8 mouse cellular contexts compared by ENCODE assay signal in genomic region chr12:40680551-40680950, GRCm38 (mm10).
A peak's percentile ranks its signal among the peaks of the same experiment; 100 is the strongest.
DNase-seq lines count a peak whose midpoint lies in the region; ATAC-seq and TF ChIP-seq lines count a peak whose summit lies in the region.

No protein-coding gene starts in this region.

- H3K4me2 ChIP-seq in heart, postnatal 0 days (ENCODE audit: low read depth, low read length): no peak overlapping the region
- H3K4me2 ChIP-seq in forebrain, embryonic 13.5 days: no peak overlapping the region

- no peak overlapping the region for H3K4me3 ChIP-seq in heart, postnatal 0 days (ENCODE audit: low read depth, low read length)
- no peak overlapping the region for H3K4me3 ChIP-seq in ES-E14 (ENCODE audit: insufficient read depth in 1 of 2, low read depth in 1 of 2, low read length in 2 of 2, poor library complexity in 1 of 2, severe bottlenecking in 1 of 2)
- no peak overlapping the region for H3K4me3 ChIP-seq in cortical plate, adult 2 months (ENCODE audit: insufficient read depth, low read length)
- no peak overlapping the region for H3K4me3 ChIP-seq in forebrain, embryonic 13.5 days

- no peak for TF ChIP-seq EP300 in heart, postnatal 0 days (IDR thresholded peaks at IDR 0.05; ENCODE audit: low read depth)

- H3K27ac ChIP-seq in heart, postnatal 0 days (ENCODE audit: low read depth): no peak overlapping the region
- H3K27ac ChIP-seq in ES-E14 (ENCODE audit: insufficient read depth, low read depth, low read length, poor library complexity, severe bottlenecking): no peak overlapping the region
- H3K27ac ChIP-seq in cortical plate, adult 2 months (ENCODE audit: insufficient read depth, low read length): no peak overlapping the region
- H3K27ac ChIP-seq in forebrain, embryonic 13.5 days: no peak overlapping the region

- 94% methylated on average over 1 of the region's 1 CpGs for WGBS in heart, postnatal 0 days
- 85% methylated on average over 1 of the region's 1 CpGs for WGBS in forebrain, embryonic 13.5 days

- H3K36me3 ChIP-seq in heart, postnatal 0 days (replicated peaks; ENCODE audit: control insufficient read depth, insufficient read depth, low read length): no peaks in the 10 kb centered on the region
- H3K36me3 ChIP-seq in ES-E14 (ENCODE audit: control insufficient read depth, insufficient read depth, low read length, poor library complexity, severe bottlenecking): no peaks in the 10 kb centered on the region
- 0 out of 2 replicates have a peak, but pooled peaks cover 3% of the 10 kb centered on the region for H3K36me3 ChIP-seq in forebrain, embryonic 13.5 days (ENCODE audit: poor library complexity, severe bottlenecking)

- H3K27me3 ChIP-seq in heart, postnatal 0 days (ENCODE audit: control insufficient read depth, insufficient read depth, low read length): no peaks in the 10 kb centered on the region
- H3K27me3 ChIP-seq in forebrain, embryonic 13.5 days: no peaks in the 10 kb centered on the region

- H3K9me3 ChIP-seq in heart, postnatal 0 days (replicated peaks; ENCODE audit: control insufficient read depth, low read length): no peaks in the 10 kb centered on the region
- no peaks in the 10 kb centered on the region for H3K9me3 ChIP-seq in ES-E14 (ENCODE audit: control insufficient read depth, insufficient read depth, low read depth, low read length)
- H3K9me3 ChIP-seq in forebrain, embryonic 13.5 days (replicated peaks): no peaks in the 10 kb centered on the region

- intact Hi-C loops in heart, postnatal 25 days (cut with DNase I): loop anchor here (1.0 kb wide), 1 partner anchor 423 kb away; no protein-coding TSS in a partner anchor

- TF ChIP-seq POLR2A in cortical plate, adult 2 months (IDR thresholded peaks at IDR 0.05; ENCODE audit: extremely low read depth, insufficient read depth, low read length): no peak

- TF ChIP-seq CTCF in heart, postnatal 0 days (IDR thresholded peaks at IDR 0.05; ENCODE audit: low read depth): peak; percentile 63
- 0 out of 2 replicates have a peak, but pooled peaks have one; percentile 42 for TF ChIP-seq CTCF in cortical plate, adult 2 months (IDR thresholded peaks at IDR 0.05; ENCODE audit: extremely low read depth, insufficient read depth, low read length)

- in situ Hi-C loops in ES-E14 (cut with MboI; ENCODE audit: low sequenced_read_pairs in 2 of 2, unreplicated experiment in 2 of 2): loop anchor here (10.0 to 25.0 kb wide), 2 partner anchors 418 to 426 kb away; no protein-coding TSS in a partner anchor

- ATAC-seq in heart, postnatal 0 days (ENCODE audit: insufficient read depth, low read depth): no peak
- ATAC-seq in forebrain, embryonic 13.5 days: no peak

- H3K9ac ChIP-seq in heart, postnatal 0 days (replicated peaks; ENCODE audit: low read depth, low read length): no peak overlapping the region
- no peak overlapping the region for H3K9ac ChIP-seq in ES-E14 (ENCODE audit: insufficient read depth, low read depth, low read length, poor library complexity, severe bottlenecking)
- no peak overlapping the region for H3K9ac ChIP-seq in forebrain, embryonic 13.5 days

- 0 out of 2 replicates have a peak, but pooled peaks cover 6% of the 10 kb centered on the region for H3K4me1 ChIP-seq in heart, postnatal 0 days (ENCODE audit: control insufficient read depth, insufficient read depth)
- no peaks in the 10 kb centered on the region for H3K4me1 ChIP-seq in ES-E14 (ENCODE audit: control insufficient read depth in 2 of 2, insufficient read depth in 2 of 2, low read length in 2 of 2, poor library complexity in 1 of 2)
- H3K4me1 ChIP-seq in cortical plate, adult 2 months (ENCODE audit: control insufficient read depth, insufficient read depth, low read length): no peaks in the 10 kb centered on the region
- peaks cover 6% of the 10 kb centered on the region; the same call in 1 of the 2 replicates for H3K4me1 ChIP-seq in forebrain, embryonic 13.5 days

- DNase-seq in heart, postnatal 0 days (ENCODE audit: low spot score): no peak
- DNase-seq in heart, postnatal 25 days (ENCODE audit: low spot score): no peak
- DNase-seq in 3134 (ENCODE audit: extremely low read depth, insufficient read length, low spot score): peak; percentile 28
- peak; percentile 41 for DNase-seq in ES-E14 (ENCODE audit: low read depth, low spot score)
- peak; percentile 64 for DNase-seq in kidney, postnatal 10 days
- peak; percentile 75 for DNase-seq in naive thymus-derived CD4-positive, alpha-beta T cell, adult 2 months (ENCODE audit: low read depth)

TF ChIP-seq in ES-E14, 5 proteins besides CTCF, POLR2A, EP300 and RAD21:
- no peak for TF ChIP-seq HCFC1 (IDR thresholded peaks at IDR 0.05; ENCODE audit: borderline replicate concordance, insufficient read depth, low read length)
- TF ChIP-seq CHD2 (IDR thresholded peaks at IDR 0.05; ENCODE audit: low read depth, low read length): no peak
- peak; percentile 88 for TF ChIP-seq ZC3H11A (IDR thresholded peaks at IDR 0.05; ENCODE audit: borderline replicate concordance, low read depth, low read length)
- TF ChIP-seq ZNF384 (IDR thresholded peaks at IDR 0.05; ENCODE audit: low read depth, low read length): no peak
- no peak for TF ChIP-seq MAFK (IDR thresholded peaks at IDR 0.05; ENCODE audit: insufficient read depth, low read depth, low read length)
TF ChIP-seq in ES-E14: peak in this region for 1.

Comparison
In these comparisons a context has a peak if more than half of its experiments do, and no peak if none do; other contexts are left out.
1. DNase-seq: peak in 3134 (single experiment), ES-E14 (single experiment), kidney, postnatal 10 days (single experiment) and naive thymus-derived CD4-positive, alpha-beta T cell, adult 2 months (single experiment); none in heart, postnatal 0 days (single experiment) and heart, postnatal 25 days (single experiment).